Mouse (Mus musculus): ENCODE measurements around the gene Bcl2l2.

DNA sequence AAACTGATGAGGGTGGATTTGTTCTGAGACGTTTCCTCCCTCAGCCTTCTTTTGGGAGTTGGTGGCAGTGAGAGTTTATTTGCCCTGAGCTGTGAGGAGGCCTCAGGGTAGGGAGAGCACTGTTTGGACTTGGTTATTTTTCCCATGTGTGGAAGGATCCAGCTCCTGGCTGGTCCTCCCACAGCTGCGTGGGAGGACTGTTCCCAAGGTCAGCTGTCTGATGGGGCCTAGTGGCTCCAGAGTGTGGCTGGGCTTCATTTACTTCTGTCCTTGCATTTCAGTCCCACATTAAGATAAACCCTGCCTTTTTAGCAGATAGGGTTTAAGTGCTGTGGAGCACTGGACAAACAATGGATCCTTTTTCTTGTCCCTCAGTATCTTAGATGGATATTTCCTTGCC, 14.3 kb downstream of the Bcl2l2 start:
- TF ChIP-seq POLR2A (IDR thresholded peaks at IDR 0.05; ENCODE audit: insufficient read length, low read depth) (no peak), TCF12 (IDR thresholded peaks at IDR 0.05; ENCODE audit: insufficient read depth, poor library complexity, severe bottlenecking) (no peak), REST (IDR thresholded peaks at IDR 0.05; ENCODE audit: insufficient read depth, insufficient read length) (no peak), POLR2AphosphoS2 (IDR thresholded peaks at IDR 0.05; ENCODE audit: insufficient read length, low read depth) (no peak), CEBPB (IDR thresholded peaks at IDR 0.05; ENCODE audit: insufficient read depth, poor library complexity, severe bottlenecking) (no peak), MYOG (IDR thresholded peaks at IDR 0.05; ENCODE audit: control insufficient read depth in 1 of 3, insufficient read depth in 1 of 3, insufficient read length in 2 of 3, low read depth in 2 of 3) (no peak), MAX (IDR thresholded peaks at IDR 0.05; ENCODE audit: low read depth) (no peak), MYOD1 (IDR thresholded peaks at IDR 0.05; ENCODE audit: control insufficient read depth in 1 of 3, insufficient read length in 2 of 3, low read depth in 2 of 3) (no peak), USF1 (IDR thresholded peaks at IDR 0.05; ENCODE audit: low read depth) (no peak), TCF3 (IDR thresholded peaks at IDR 0.05; ENCODE audit: insufficient read length, low read depth) (no peak), E2F4 (IDR thresholded peaks at IDR 0.05; ENCODE audit: insufficient read depth) (no peak), SRF (IDR thresholded peaks at IDR 0.05; ENCODE audit: control insufficient read depth, insufficient read length, low read depth) (no peak)
